Mouse (Mus musculus) embryonic facial prominence, embryonic 11.5 days (tissue): Measurements from ENCODE around the gene Mei1. TPM values are rescaled to one million over a fixed set of nuclear protein-coding genes. Genes with fewer than 3 reads are reported as not detected.
A peak's percentile ranks its signal among the peaks of the same experiment; 100 is the strongest.

Experiments used
- ATAC-seq: fragments of 200-750 bp; cut with Nextera tagmentation; replicated peaks from 2 replicates; pipeline ENCODE4 v1.8.0; 2017; ENCODE audit warnings: low read depth; ENCODE audit not compliant: insufficient number of reproducible peaks, low FRiP score, low TSS enrichment
- DNase-seq: peaks from one replicate; pipeline ENCODE4 v3.0.0-alpha.2; 2015; ENCODE audit warnings: low spot score
- H3K27ac ChIP-seq: fragments of 300-500 bp; sonication (generic); replicated peaks from 2 replicates; pipeline ENCODE4 v1.5.1; 2014; ENCODE audit warnings: mild to moderate bottlenecking, low read depth, low read length, control low read depth
- H3K27me3 ChIP-seq: fragments of 300-500 bp; sonication (generic); 2 replicates; pipeline ENCODE4 v1.6.1; 2014; ENCODE audit warnings: mild to moderate bottlenecking, low read length, moderate library complexity, mixed read lengths; ENCODE audit not compliant: control insufficient read depth, insufficient read depth
- H3K36me3 ChIP-seq: fragments of 300-500 bp; sonication (generic); replicated peaks from 2 replicates; pipeline ENCODE4 v1.6.1; 2014; ENCODE audit warnings: low read depth, mild to moderate bottlenecking, low read length, moderate library complexity, mixed read lengths; ENCODE audit not compliant: control insufficient read depth, insufficient read depth
- H3K4me1 ChIP-seq: fragments of 300-500 bp; sonication (generic); 2 replicates; pipeline ENCODE4 v1.6.1; 2014; ENCODE audit warnings: low read length, mixed read lengths; ENCODE audit not compliant: control insufficient read depth, insufficient read depth
- H3K4me2 ChIP-seq: fragments of 300-500 bp; sonication (generic); 2 replicates; pipeline ENCODE4 v1.6.1; 2014; ENCODE audit warnings: low read depth, mild to moderate bottlenecking, control low read depth, low read length, moderate library complexity
- H3K4me3 ChIP-seq: fragments of 300-500 bp; sonication (generic); 2 replicates; pipeline ENCODE4 v1.5.1; 2014; ENCODE audit warnings: low read depth, low read length, control low read depth
- H3K9ac ChIP-seq: fragments of 300-500 bp; sonication (generic); replicated peaks from 2 replicates; pipeline ENCODE4 v1.6.1; 2014; ENCODE audit warnings: mild to moderate bottlenecking, control low read depth, low read length
- H3K9me3 ChIP-seq: fragments of 300-500 bp; sonication (generic); replicated peaks from 2 replicates; pipeline ENCODE4 v1.6.1; 2016; ENCODE audit warnings: mild to moderate bottlenecking, low read length, inconsistent platforms, mixed read lengths; ENCODE audit not compliant: control insufficient read depth
- WGBS: fragments of 180-500 bp; shearing (Covaris S2); extraction: QIAGEN DNeasy Blood & Tissue Kit; methylation state at CpG from one replicate; pipeline ENCODE4 v1.1.7; 2014; 5-methylcytosine and 5-hydroxymethylcytosine counted together
- polyA plus RNA-seq: library from polyadenylated mRNA; unstranded; fragments of >200 nt; fragmentation: Nextera tagmentation; extraction: Ambion mirVana; gene quantifications from 2 replicates; pipeline ENCODE4 v1.2.1, GENCODE M21; 2014

Gene Mei1
- polyA plus RNA-seq, 1 experiment from 2014 or later: not detected

- no peak overlapping the region for H3K4me2 ChIP-seq
- ATAC-seq (no peak), DNase-seq (peak; percentile 75)
- H3K9ac ChIP-seq: no peak overlapping the region
- no peak overlapping the region for H3K27ac ChIP-seq
- no peak overlapping the region for H3K4me3 ChIP-seq
- WGBS: 58% methylated on average over 4 of the region's 4 CpGs
- no peaks in the 10 kb centered on the region for H3K9me3 ChIP-seq
- H3K27me3 ChIP-seq: no peaks in the 10 kb centered on the region
- no peaks in the 10 kb centered on the region; the same call in 1 of the 2 replicates for H3K36me3 ChIP-seq
- H3K4me1 ChIP-seq: no peaks in the 10 kb centered on the region
Measured at GRCm38 (mm10) chr15:82138565-82138964, 68.8 kb downstream of the Mei1 start.

GRCm38 (mm10) chr15:82139196-82139595, 69.4 kb downstream of the Mei1 start:
- Histone ChIP-seq H3K36me3 (no peaks in the 10 kb centered on the region; the same call in 1 of the 2 replicates), H3K4me3 (no peak overlapping the region), H3K27me3 (no peaks in the 10 kb centered on the region), H3K9ac (no peak overlapping the region), H3K27ac (no peak overlapping the region), H3K4me1 (no peaks in the 10 kb centered on the region), H3K4me2 (no peak overlapping the region), H3K9me3 (no peaks in the 10 kb centered on the region)
- DNase-seq: no peak
- 85% methylated on average over 8 of the region's 8 CpGs for WGBS
- no peak for ATAC-seq

- H3K27me3 ChIP-seq: no peaks in the 10 kb centered on the region
- no peaks in the 10 kb centered on the region; the same call in 1 of the 2 replicates for H3K36me3 ChIP-seq
- no peaks in the 10 kb centered on the region for H3K4me1 ChIP-seq
- H3K4me3 ChIP-seq: no peak overlapping the region
- H3K9ac ChIP-seq: no peak overlapping the region; the same call in 1 of the 2 replicates
- no peak for ATAC-seq
- no peak overlapping the region for H3K4me2 ChIP-seq
- H3K27ac ChIP-seq: no peak overlapping the region
- WGBS: 86% methylated on average over 3 of the region's 3 CpGs
- DNase-seq: no peak
- H3K9me3 ChIP-seq: no peaks in the 10 kb centered on the region
Measured at GRCm38 (mm10) chr15:82140355-82140754, 70.6 kb downstream of the Mei1 start.

GRCm38 (mm10) chr15:82144157-82144556, 74.4 kb downstream of the Mei1 start:
- DNase-seq (no peak), ATAC-seq (no peak)
- H3K27me3 ChIP-seq: no peaks in the 10 kb centered on the region
- H3K36me3 ChIP-seq: no peaks in the 10 kb centered on the region; the same call in 1 of the 2 replicates
- 0 out of 2 replicates have a peak overlapping the region, but pooled peaks have one; percentile 19 for H3K9ac ChIP-seq
- H3K4me3 ChIP-seq: no peak overlapping the region
- 89% methylated on average over 5 of the region's 5 CpGs for WGBS
- H3K4me1 ChIP-seq: no peaks in the 10 kb centered on the region; the same call in 1 of the 2 replicates
- H3K4me2 ChIP-seq: no peak overlapping the region
- H3K27ac ChIP-seq: no peak overlapping the region
- no peaks in the 10 kb centered on the region for H3K9me3 ChIP-seq

- no peak for DNase-seq
- ATAC-seq: no peak
- Histone ChIP-seq H3K4me3 (no peak overlapping the region), H3K4me2 (no peak overlapping the region), H3K36me3 (no peaks in the 10 kb centered on the region; the same call in 1 of the 2 replicates), H3K9ac (no peak overlapping the region), H3K27me3 (no peaks in the 10 kb centered on the region), H3K27ac (peak overlapping the region; percentile 81), H3K4me1 (no peaks in the 10 kb centered on the region; the same call in 1 of the 2 replicates), H3K9me3 (no peaks in the 10 kb centered on the region)
- 47% methylated on average over 2 of the region's 2 CpGs for WGBS
Measured at GRCm38 (mm10) chr15:82145408-82145807, 75.6 kb downstream of the Mei1 start.

- no peaks in the 10 kb centered on the region; the same call in 1 of the 2 replicates for H3K4me1 ChIP-seq
- WGBS: 18% methylated on average over 11 of the region's 11 CpGs
- H3K36me3 ChIP-seq: no peaks in the 10 kb centered on the region; the same call in 1 of the 2 replicates
- no peaks in the 10 kb centered on the region for H3K9me3 ChIP-seq
- no peaks in the 10 kb centered on the region for H3K27me3 ChIP-seq
- no peak overlapping the region for H3K9ac ChIP-seq
- ATAC-seq (no peak), DNase-seq (no peak)
- H3K4me2 ChIP-seq: no peak overlapping the region
- no peak overlapping the region for H3K4me3 ChIP-seq
- peak overlapping the region; percentile 81 for H3K27ac ChIP-seq
Measured at GRCm38 (mm10) chr15:82145851-82146769, 76.3 kb downstream of the Mei1 start.

- peak within 1 kb of the TSS; percentile 76 for H3K4me2 ChIP-seq
- peak within 1 kb of the TSS; percentile 93 for H3K27ac ChIP-seq
- no peaks in the 10 kb centered on the region for H3K9me3 ChIP-seq
- DNase-seq: peak; percentile 100
- H3K9ac ChIP-seq: peak within 1 kb of the TSS; percentile 82
- WGBS: under 1% methylated on average over 79 of the region's 79 CpGs
- ATAC-seq: peak; percentile 96
- H3K4me1 ChIP-seq: no peaks in the 10 kb centered on the region; the same call in 1 of the 2 replicates
- no peaks in the 10 kb centered on the region for H3K27me3 ChIP-seq
- peak within 1 kb of the TSS; percentile 85 for H3K4me3 ChIP-seq
- no peaks in the 10 kb centered on the region for H3K36me3 ChIP-seq
Measured at GRCm38 (mm10) chr15:82146770-82147610, 77.2 kb downstream of the Mei1 start, which contains the start of gene Srebf2. Gene Srebf2, plus strand, starts transcription at chr15:82147181.
